Mouse (Mus musculus): ENCODE measurements around the gene Pla2g6.

Pla2g6 gene

DNA sequence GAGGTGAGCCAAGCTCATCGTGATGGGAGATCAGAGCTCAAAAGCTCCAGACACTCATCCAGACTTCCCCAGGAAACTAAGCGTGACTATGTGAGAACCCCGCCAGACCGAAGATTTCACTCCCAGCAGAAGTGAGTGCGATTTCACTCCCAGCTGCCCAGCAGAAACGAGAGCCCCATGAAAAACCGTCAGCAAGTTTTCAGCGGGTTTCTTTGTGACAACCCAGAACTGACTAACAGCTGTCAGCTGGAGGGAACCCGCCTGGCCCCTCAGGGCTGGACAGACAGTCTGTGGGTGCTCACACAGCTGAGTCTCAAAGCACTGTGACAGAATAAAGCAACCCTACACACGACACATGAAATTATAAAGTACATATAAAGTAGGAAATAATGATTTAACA, 50.5 kb downstream of the Pla2g6 start:
- DNase-seq (ENCODE audit: extremely low read depth, low read depth) = no peak

DNA sequence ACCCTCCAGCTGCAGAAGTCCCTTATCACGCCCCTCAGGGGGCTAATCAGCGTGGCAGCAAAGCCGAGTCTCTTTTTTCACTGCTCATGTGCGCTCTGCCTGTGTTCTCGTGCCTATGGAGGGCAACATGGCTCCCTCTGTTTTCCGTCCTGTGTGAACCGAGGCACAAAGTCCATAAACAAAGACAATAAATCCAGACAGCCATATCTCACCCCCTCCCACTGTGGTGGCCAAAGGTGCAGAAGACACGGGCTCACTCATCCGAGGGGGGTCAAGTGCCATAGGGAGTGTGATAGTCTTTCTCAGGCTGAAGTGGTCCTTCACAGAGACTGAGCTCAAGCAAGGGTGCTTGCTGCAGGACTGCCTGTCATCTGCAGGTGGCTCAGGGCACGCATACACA, 55.2 kb downstream of the Pla2g6 start:
- no peak for DNase-seq (ENCODE audit: extremely low read depth, low read depth)

GRCm38 (mm10) chr15:79271124-79271746, 57.0 kb downstream of the Pla2g6 start:
- DNase-seq (ENCODE audit: extremely low read depth, low read depth) = peak; percentile 64

DNA sequence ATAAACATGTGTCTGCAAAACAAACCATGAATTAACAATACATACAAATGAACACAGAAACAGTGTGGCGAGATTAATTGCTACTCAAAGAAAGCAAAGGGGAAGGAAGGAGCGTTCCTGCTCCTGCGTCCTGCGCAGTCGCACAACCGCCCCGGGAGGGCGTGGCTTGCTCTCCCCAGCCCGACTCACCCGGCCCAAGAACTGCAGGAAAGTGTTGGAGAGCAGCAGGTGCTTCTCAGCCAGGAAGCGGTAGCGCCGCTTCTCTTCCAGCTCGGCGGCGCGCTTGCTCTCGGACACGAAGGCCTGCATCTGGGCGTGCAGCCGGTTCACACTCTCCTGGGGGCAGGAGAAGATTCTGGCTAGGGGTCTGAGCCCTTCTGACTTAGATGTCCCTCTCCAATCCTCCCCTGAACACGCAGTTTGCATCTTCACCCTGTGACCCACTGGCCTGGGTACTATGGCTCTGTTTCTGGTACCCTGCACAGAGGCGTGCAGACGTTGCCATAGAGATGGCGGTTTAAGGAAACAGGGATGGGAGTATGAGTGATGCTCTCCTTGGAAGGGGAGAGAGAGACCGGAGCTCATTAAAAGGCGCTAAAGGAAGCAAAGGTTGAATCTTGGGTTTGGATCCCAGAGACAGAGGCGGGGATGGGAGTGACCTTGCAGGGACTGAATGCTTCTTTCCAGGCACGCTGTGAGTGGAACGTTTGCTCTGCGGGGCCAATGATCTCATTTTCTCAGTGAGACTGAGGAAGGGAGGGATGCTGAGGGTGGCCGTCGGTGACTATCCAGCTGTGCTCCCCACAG, 57.7 kb downstream of the Pla2g6 start:
- peak; percentile 79 for DNase-seq (ENCODE audit: extremely low read depth, low read depth)

DNA sequence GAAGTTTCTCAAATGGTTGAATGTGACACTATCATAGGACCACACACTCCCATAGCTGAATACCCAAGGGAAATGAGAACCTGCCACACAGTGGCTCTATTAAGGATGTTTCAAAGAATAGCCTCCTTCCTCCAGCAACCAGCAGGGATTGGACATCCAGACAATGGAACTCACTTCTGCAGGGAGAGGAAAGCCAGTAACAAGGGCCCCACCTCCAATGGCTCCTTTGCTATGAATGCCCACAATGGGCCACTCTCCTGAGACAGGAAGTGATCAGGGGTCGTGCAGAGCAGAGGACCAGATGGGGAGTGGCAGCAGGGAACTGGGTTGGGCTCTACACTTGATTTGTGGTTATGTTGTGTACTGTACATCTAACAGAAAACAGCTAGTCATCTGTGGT, 59.7 kb downstream of the Pla2g6 start:
- no peak for DNase-seq (ENCODE audit: extremely low read depth, low read depth)

DNA sequence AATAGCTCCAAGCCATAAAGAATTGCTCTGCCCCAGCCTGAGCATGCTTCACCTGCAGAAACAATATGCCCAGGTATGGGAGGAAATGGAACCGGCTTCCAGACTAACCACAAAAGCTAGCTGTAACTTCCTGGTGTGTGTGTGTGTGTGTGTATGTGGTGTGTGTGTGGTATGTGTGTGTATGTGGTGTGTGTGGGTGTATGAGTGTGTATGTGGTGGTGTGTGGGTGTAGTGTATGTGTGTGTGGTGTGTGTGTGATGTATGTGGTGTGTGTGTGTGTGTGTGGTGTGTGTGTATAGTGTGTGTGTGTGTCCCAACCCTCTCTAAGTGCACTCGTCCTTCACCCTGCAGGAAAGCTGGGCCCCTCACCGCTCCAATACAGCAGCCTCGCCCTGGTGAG, 62.8 kb downstream of the Pla2g6 start:
- DNase-seq (ENCODE audit: extremely low read depth, low read depth) = no peak

- no peak for DNase-seq (ENCODE audit: extremely low read depth, low read depth)
Measured at GRCm38 (mm10) chr15:79263726-79264125, 64.5 kb downstream of the Pla2g6 start.

GRCm38 (mm10) chr15:79262786-79263309, 65.3 kb downstream of the Pla2g6 start:
- DNase-seq (ENCODE audit: extremely low read depth, low read depth) = no peak

GRCm38 (mm10) chr15:79262375-79262774, 65.8 kb downstream of the Pla2g6 start:
- no peak for DNase-seq (ENCODE audit: extremely low read depth, low read depth)

- DNase-seq (ENCODE audit: extremely low read depth, low read depth) = no peak
Measured at GRCm38 (mm10) chr15:79261757-79262156, 66.4 kb downstream of the Pla2g6 start.

- DNase-seq (ENCODE audit: extremely low read depth, low read depth) = no peak
Measured at GRCm38 (mm10) chr15:79261095-79261725, 67.0 kb downstream of the Pla2g6 start.

GRCm38 (mm10) chr15:79258521-79258920, 69.7 kb downstream of the Pla2g6 start:
- no peak for DNase-seq (ENCODE audit: extremely low read depth, low read depth)

DNA sequence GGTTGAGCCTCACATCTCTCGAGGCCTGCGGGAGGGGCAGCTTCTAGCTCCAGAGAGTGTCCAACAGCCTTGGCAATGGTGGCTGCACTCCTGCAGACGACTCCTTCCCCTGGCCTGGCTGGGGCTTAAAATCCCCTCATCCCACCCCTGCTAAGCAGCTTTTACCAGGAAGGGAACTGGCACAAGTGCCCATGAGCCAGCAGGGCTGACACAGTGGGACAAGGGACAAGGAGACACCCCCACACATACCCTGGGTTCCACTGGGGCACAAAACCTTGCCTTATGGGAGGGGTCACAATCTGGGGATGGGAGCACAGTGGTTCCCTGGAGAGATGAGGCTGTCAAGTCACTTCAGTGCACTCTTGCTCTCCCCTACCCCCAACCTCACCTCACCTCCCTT, 73.5 kb downstream of the Pla2g6 start, which contains the start of gene Slc16a8:
Gene Slc16a8, minus strand, starts transcription at position 101 of the 400 bp plus-strand sequence.
- no peak for DNase-seq (ENCODE audit: extremely low read depth, low read depth)

GRCm38 (mm10) chr15:79252580-79252979, 75.6 kb downstream of the Pla2g6 start:
- no peak for DNase-seq (ENCODE audit: extremely low read depth, low read depth)

GRCm38 (mm10) chr15:79251781-79252491, 76.3 kb downstream of the Pla2g6 start:
- no peak for DNase-seq (ENCODE audit: extremely low read depth, low read depth)

GRCm38 (mm10) chr15:79251168-79251567, 77.0 kb downstream of the Pla2g6 start:
- DNase-seq (ENCODE audit: extremely low read depth, low read depth) = no peak

DNA sequence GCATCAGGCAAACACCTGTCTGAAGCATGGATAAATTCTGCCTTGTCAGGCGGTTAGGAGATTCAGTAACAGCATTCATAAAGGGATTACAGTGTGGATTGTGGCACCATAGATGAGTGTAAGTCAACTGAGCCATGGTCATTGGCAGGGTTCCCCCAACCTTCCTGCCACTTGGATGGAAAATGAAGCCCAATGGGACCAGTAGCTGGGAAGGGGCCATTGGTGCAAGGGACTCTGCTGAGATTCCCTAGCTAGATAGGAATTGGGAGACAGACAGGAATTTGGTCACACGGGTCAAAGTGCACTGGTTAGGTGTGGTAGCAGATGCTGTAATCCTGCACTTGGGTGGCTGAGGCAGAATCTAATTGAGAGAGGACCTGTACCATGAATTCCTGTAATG, 78.0 kb downstream of the Pla2g6 start:
- no peak for DNase-seq (ENCODE audit: extremely low read depth, low read depth)

GRCm38 (mm10) chr15:79245321-79245720, 82.9 kb downstream of the Pla2g6 start:
- DNase-seq (ENCODE audit: extremely low read depth, low read depth) = no peak

DNA sequence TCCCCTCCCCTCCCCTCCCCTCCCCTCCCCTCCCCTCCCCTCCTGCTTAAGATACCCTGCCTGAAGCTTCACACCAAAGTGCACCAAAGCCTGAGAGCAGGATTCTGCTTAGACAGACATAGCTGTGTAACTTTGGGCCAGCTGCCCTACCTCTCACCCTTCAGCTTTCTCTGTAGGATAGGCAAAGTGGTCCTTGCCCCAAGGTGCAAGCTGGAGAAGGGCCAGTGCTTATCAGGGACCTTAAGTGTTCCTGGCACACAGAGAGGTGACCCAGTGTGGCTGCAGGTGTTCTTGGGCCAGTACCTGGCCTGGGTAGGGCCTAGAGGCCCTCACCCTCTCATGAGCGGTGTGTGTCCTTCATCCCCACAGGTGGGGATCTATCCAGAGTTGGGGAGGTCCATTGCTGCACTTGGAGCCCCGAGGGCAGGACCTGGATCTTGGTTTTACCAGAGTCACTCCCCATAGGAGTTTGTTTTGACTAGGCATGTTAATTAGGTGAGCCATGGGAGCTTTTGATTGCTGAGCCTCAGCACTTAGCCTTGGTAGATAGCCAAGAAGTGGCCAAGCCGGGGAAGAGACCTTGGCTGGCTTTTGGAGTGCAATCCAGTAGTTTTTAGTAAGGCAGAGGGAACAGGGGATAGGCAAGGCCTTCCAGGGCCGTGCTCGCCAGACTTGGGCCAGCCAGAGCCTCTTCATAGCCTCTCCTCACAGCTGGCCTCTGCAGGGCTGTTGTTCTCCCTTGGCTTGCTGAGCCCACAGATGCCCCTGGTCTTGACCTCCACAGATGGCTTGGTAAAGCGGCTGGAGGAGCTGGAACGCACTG, 83.9 kb downstream of the Pla2g6 start:
- DNase-seq (ENCODE audit: extremely low read depth, low read depth) = no peak

GRCm38 (mm10) chr15:79243234-79244042, 84.8 kb downstream of the Pla2g6 start:
- peak; percentile 79 for DNase-seq (ENCODE audit: extremely low read depth, low read depth)

Measured in MEL-GATA-1-ER (cell line).